Comparison of ENCODE assay signal across 9 mouse cellular contexts in the genomic region with DNA sequence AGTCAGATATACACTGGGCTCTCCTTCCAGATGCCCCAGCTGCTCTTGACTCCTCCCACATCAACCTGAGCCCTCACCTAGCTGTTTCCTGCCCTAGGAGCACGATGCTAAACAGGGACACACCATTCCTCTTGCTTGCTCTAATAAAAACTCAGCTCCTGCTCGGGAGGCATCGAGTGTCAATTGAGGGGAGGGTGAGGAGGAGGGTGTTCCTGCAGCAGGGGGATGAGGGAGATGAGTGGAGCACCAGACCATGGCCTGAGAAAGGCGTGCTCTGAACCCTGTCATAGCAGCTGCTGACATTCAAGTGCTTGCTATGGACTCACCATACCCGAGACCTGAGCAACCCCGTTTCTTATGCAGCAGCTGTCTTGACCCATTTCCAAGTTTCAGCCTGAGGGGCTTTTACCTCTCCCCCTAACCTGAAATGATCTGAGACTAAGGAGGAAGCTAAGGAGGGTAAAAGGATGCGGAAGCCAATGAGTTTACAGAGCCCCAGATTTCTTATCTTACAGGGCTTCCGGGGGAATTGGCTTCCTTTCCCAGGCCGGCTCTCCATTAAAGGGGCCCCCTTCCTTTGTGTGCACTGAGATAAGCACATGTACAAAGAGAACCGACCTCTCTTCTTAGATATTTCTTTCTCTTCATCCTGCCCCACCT. TPM values are rescaled to one million over a fixed set of nuclear protein-coding genes. Genes with fewer than 3 reads are reported as not detected.
DNase-seq lines count a peak whose midpoint lies in the region; ATAC-seq and TF ChIP-seq lines count a peak whose summit lies in the region.
"Had no signal": no experiment of that assay in that cellular context is flagged by ENCODE, and none has a peak within 500 bp of the region (broad histone marks: within the 10 kb centered on the region; RNA-seq: fewer than 3 reads in every experiment).

No protein-coding gene starts in this region.

- peak overlapping the region; percentile 35 for H3K4me2 ChIP-seq in lung, embryonic 14.5 days
- H3K4me2 ChIP-seq in limb, embryonic 11.5 days (ENCODE audit: low read depth, severe bottlenecking) = no peak overlapping the region
- peak overlapping the region; percentile 30 for H3K4me2 ChIP-seq in stomach, embryonic 16.5 days (ENCODE audit: low read depth, low read length)
- no peak overlapping the region for H3K4me2 ChIP-seq in hindbrain, embryonic 11.5 days (replicated peaks; ENCODE audit: low read depth, low read length)

- TF ChIP-seq CTCF in lung, embryonic 14.5 days (IDR thresholded peaks at IDR 0.05; ENCODE audit: low read depth) = no peak

- H3K9me3 ChIP-seq in lung, embryonic 14.5 days (ENCODE audit: low read depth, low read length) = no peaks in the 10 kb centered on the region
- no peaks in the 10 kb centered on the region for H3K9me3 ChIP-seq in limb, embryonic 11.5 days (ENCODE audit: control insufficient read depth, low read length)
- H3K9me3 ChIP-seq in stomach, embryonic 16.5 days (replicated peaks; ENCODE audit: control insufficient read depth, low read length) = no peaks in the 10 kb centered on the region
- no peaks in the 10 kb centered on the region for H3K9me3 ChIP-seq in hindbrain, embryonic 11.5 days (ENCODE audit: control insufficient read depth, low read length)

- H3K4me1 ChIP-seq in lung, embryonic 14.5 days (ENCODE audit: insufficient read depth) = peaks cover 35% of the 10 kb centered on the region
- peaks cover 37% of the 10 kb centered on the region for H3K4me1 ChIP-seq in limb, embryonic 11.5 days (ENCODE audit: control insufficient read depth, insufficient read depth, low read length)
- H3K4me1 ChIP-seq in stomach, embryonic 16.5 days (ENCODE audit: control insufficient read depth, insufficient read depth, low read length) = peaks cover 41% of the 10 kb centered on the region
- no peaks in the 10 kb centered on the region for H3K4me1 ChIP-seq in hindbrain, embryonic 11.5 days (replicated peaks; ENCODE audit: control insufficient read depth, insufficient read depth, low read length)

- no peak overlapping the region for H3K9ac ChIP-seq in lung, embryonic 14.5 days
- H3K9ac ChIP-seq in limb, embryonic 11.5 days (ENCODE audit: low read length) = no peak overlapping the region; the same call in 1 of the 2 replicates
- H3K9ac ChIP-seq in stomach, embryonic 16.5 days (ENCODE audit: low read length) = peak overlapping the region; percentile 18; the same call in 1 of the 2 replicates
- H3K9ac ChIP-seq in hindbrain, embryonic 11.5 days (ENCODE audit: low read depth, low read length) = no peak overlapping the region

- H3K27ac ChIP-seq in lung, embryonic 14.5 days (ENCODE audit: low read depth) = peak overlapping the region; percentile 77; the same call in 1 of the 2 replicates
- no peak overlapping the region for H3K27ac ChIP-seq in limb, embryonic 11.5 days (replicated peaks; ENCODE audit: low read depth, low read length)
- peak overlapping the region; percentile 78 for H3K27ac ChIP-seq in stomach, embryonic 16.5 days (ENCODE audit: low read length)
- H3K27ac ChIP-seq in hindbrain, embryonic 11.5 days (ENCODE audit: low read depth, low read length) = no peak overlapping the region

- no peaks in the 10 kb centered on the region for H3K27me3 ChIP-seq in lung, embryonic 14.5 days (ENCODE audit: insufficient read depth, low read length)
- H3K27me3 ChIP-seq in limb, embryonic 11.5 days (ENCODE audit: control insufficient read depth, insufficient read depth, low read length) = no peaks in the 10 kb centered on the region
- no peaks in the 10 kb centered on the region for H3K27me3 ChIP-seq in stomach, embryonic 16.5 days (ENCODE audit: control insufficient read depth, insufficient read depth, low read length)
- no peaks in the 10 kb centered on the region for H3K27me3 ChIP-seq in hindbrain, embryonic 11.5 days (ENCODE audit: control insufficient read depth, insufficient read depth, low read length)

- peak; percentile 63 for DNase-seq in lung, embryonic 14.5 days
- no peak for DNase-seq in lung, adult 18-20 months
- peak; percentile 48 for DNase-seq in limb, embryonic 11.5 days (ENCODE audit: low spot score)
- no peak for DNase-seq in cerebellum, postnatal 25 days
- no peak for DNase-seq in hindbrain, embryonic 11.5 days (ENCODE audit: low spot score)
- DNase-seq: left cerebral cortex, postnatal 4 days; right cerebral cortex, postnatal 4 days had no signal

- peak; percentile 70 for ATAC-seq in lung, embryonic 14.5 days (ENCODE audit: insufficient read depth)
- ATAC-seq in common myeloid progenitor, adult 5-6 weeks (replicated peaks; ENCODE audit: low read depth, poor library complexity, severe bottlenecking) = peak; percentile 57
- peak; percentile 66; the same call in 1 of the 2 replicates for ATAC-seq in limb, embryonic 11.5 days (ENCODE audit: insufficient number of reproducible peaks, low FRiP score, low TSS enrichment, low read depth)
- ATAC-seq in stomach, embryonic 16.5 days (ENCODE audit: insufficient read depth, low FRiP score) = 0 out of 2 replicates have a peak, but pooled peaks have one; percentile 19
- no peak for ATAC-seq in hindbrain, embryonic 11.5 days (ENCODE audit: low FRiP score)

- H3K36me3 ChIP-seq in lung, embryonic 14.5 days (ENCODE audit: insufficient read depth) = no peaks in the 10 kb centered on the region
- H3K36me3 ChIP-seq in limb, embryonic 11.5 days (ENCODE audit: control insufficient read depth, insufficient read depth, low read length) = no peaks in the 10 kb centered on the region
- H3K36me3 ChIP-seq in stomach, embryonic 16.5 days (ENCODE audit: control insufficient read depth, insufficient read depth, low read length) = no peaks in the 10 kb centered on the region
- H3K36me3 ChIP-seq in hindbrain, embryonic 11.5 days (ENCODE audit: control insufficient read depth, insufficient read depth, low read length) = no peaks in the 10 kb centered on the region

- WGBS in lung, embryonic 14.5 days = 4% methylated on average over 10 of the region's 10 CpGs
- WGBS in limb, embryonic 11.5 days = 13% methylated on average over 10 of the region's 10 CpGs
- WGBS in stomach, embryonic 16.5 days = 12% methylated on average over 10 of the region's 10 CpGs
- 41% methylated on average over 10 of the region's 10 CpGs for WGBS in hindbrain, embryonic 11.5 days

- no peak overlapping the region for H3K4me3 ChIP-seq in lung, embryonic 14.5 days (ENCODE audit: low read depth, low read length)
- H3K4me3 ChIP-seq in limb, embryonic 11.5 days (ENCODE audit: low read depth, low read length) = no peak overlapping the region
- H3K4me3 ChIP-seq in stomach, embryonic 16.5 days (replicated peaks; ENCODE audit: low read length) = no peak overlapping the region
- H3K4me3 ChIP-seq in hindbrain, embryonic 11.5 days (ENCODE audit: low read depth, low read length) = no peak overlapping the region

RNA-seq across cellular contexts. Expression of a gene that starts 51.4 kb away (rescaled TPM):
- 55.1 and 56.6 TPM in 2 replicates for polyA plus RNA-seq in lung, embryonic 14.5 days (2014; fragmentation: Nextera tagmentation; extraction: Ambion mirVana)
- 36.8 and 47.8 TPM in 2 replicates for total RNA-seq in common myeloid progenitor, adult 5-6 weeks (2017)
- polyA plus RNA-seq in limb, embryonic 11.5 days (2014; fragmentation: Nextera tagmentation; extraction: Ambion mirVana) = 63.8 and 76.4 TPM in 2 replicates
- 39.2 and 42.6 TPM in 2 replicates for polyA plus RNA-seq in stomach, embryonic 16.5 days (2015; fragmentation: Nextera tagmentation; extraction: Ambion mirVana)
- 53.0 and 53.8 TPM in 2 replicates for polyA plus RNA-seq in hindbrain, embryonic 11.5 days (2014; fragmentation: Nextera tagmentation; extraction: Ambion mirVana)

Comparison
In these comparisons a context has a peak if more than half of its experiments do, and no peak if none do; other contexts are left out.
1. DNase-seq: peak in lung, embryonic 14.5 days (single experiment) and limb, embryonic 11.5 days (single experiment); none in lung, adult 18-20 months (0 of 2), cerebellum, postnatal 25 days (0 of 2) and hindbrain, embryonic 11.5 days (single experiment).
2. H3K27ac ChIP-seq: peak in lung, embryonic 14.5 days (single experiment) and stomach, embryonic 16.5 days (single experiment); none in limb, embryonic 11.5 days (single experiment) and hindbrain, embryonic 11.5 days (single experiment).
3. H3K4me2 ChIP-seq: peak in lung, embryonic 14.5 days (single experiment) and stomach, embryonic 16.5 days (single experiment); none in limb, embryonic 11.5 days (single experiment) and hindbrain, embryonic 11.5 days (single experiment).